Mouse (Mus musculus): Measurements from ENCODE around the gene Ralgapa1. TPM values are rescaled to one million over a fixed set of nuclear protein-coding genes. Genes with fewer than 3 reads are reported as not detected.
"Not testable (repeated sequence)": the region's sequence is repeated elsewhere in the genome, so short reads cannot be mapped to it uniquely, and the experiment has no call there.

The Ralgapa1 gene
- total RNA-seq, 2 experiments from 2014 or later: 115 to 130 TPM

GRCm38 (mm10) chr12:55600503-55600994 lies 220.4 kb downstream of the Ralgapa1 start:
- no peak for DNase-seq (ENCODE audit: extremely low spot score in 1 of 2, low spot score in 1 of 2)

- DNase-seq (ENCODE audit: extremely low spot score in 1 of 2, low spot score in 1 of 2): peak; percentile 36 to 42
These were observed 221.1 kb downstream of the Ralgapa1 start for GRCm38 (mm10) chr12:55599639-55600502.

GRCm38 (mm10) chr12:55598887-55599561 lies 221.9 kb downstream of the Ralgapa1 start, which contains the start of gene Insm2:
Insm2 (plus strand) TSS chr12:55599427.
- DNase-seq (ENCODE audit: extremely low spot score in 1 of 2, low spot score in 1 of 2): peak; percentile 13 to 23

- no peak for DNase-seq (ENCODE audit: extremely low spot score in 1 of 2, low spot score in 1 of 2)
These were observed 222.5 kb downstream of the Ralgapa1 start for GRCm38 (mm10) chr12:55598537-55598886.

- DNase-seq (ENCODE audit: extremely low spot score in 1 of 2, low spot score in 1 of 2): not testable (repeated sequence)
These were observed 234.0 kb downstream of the Ralgapa1 start for GRCm38 (mm10) chr12:55586936-55587335.

GRCm38 (mm10) chr12:55573794-55574193 lies 247.2 kb downstream of the Ralgapa1 start:
- no peak for DNase-seq (ENCODE audit: extremely low spot score in 1 of 2, low spot score in 1 of 2)

GRCm38 (mm10) chr12:55573089-55573488 lies 247.9 kb downstream of the Ralgapa1 start:
- DNase-seq (ENCODE audit: extremely low spot score in 1 of 2, low spot score in 1 of 2): no peak

- no peak for DNase-seq (ENCODE audit: extremely low spot score in 1 of 2, low spot score in 1 of 2)
These were observed 249.3 kb downstream of the Ralgapa1 start for GRCm38 (mm10) chr12:55571661-55572060.

GRCm38 (mm10) chr12:55571181-55571580 lies 249.8 kb downstream of the Ralgapa1 start:
- no peak for DNase-seq (ENCODE audit: extremely low spot score in 1 of 2, low spot score in 1 of 2)

- no peak for DNase-seq (ENCODE audit: extremely low spot score in 1 of 2, low spot score in 1 of 2)
These were observed 250.3 kb downstream of the Ralgapa1 start for GRCm38 (mm10) chr12:55570646-55571045.

- no peak for DNase-seq (ENCODE audit: extremely low spot score in 1 of 2, low spot score in 1 of 2)
These were observed 251.3 kb downstream of the Ralgapa1 start for GRCm38 (mm10) chr12:55569676-55570075.

GRCm38 (mm10) chr12:55568466-55568865 lies 252.5 kb downstream of the Ralgapa1 start:
- DNase-seq (ENCODE audit: extremely low spot score in 1 of 2, low spot score in 1 of 2): no peak

GRCm38 (mm10) chr12:55566837-55567236 lies 254.1 kb downstream of the Ralgapa1 start:
- DNase-seq (ENCODE audit: extremely low spot score in 1 of 2, low spot score in 1 of 2): no peak

- DNase-seq (ENCODE audit: extremely low spot score in 1 of 2, low spot score in 1 of 2): peak in 1 of 2 experiments; percentile 4
These were observed 255.1 kb downstream of the Ralgapa1 start for GRCm38 (mm10) chr12:55565867-55566266.

- peak in 1 of 2 experiments; percentile 3 for DNase-seq (ENCODE audit: extremely low spot score in 1 of 2, low spot score in 1 of 2)
These were observed 255.8 kb downstream of the Ralgapa1 start, which contains the start of gene Aldoart2 for GRCm38 (mm10) chr12:55565206-55565605. Aldoart2 (plus strand) TSS chr12:55565239.

- no peak for DNase-seq (ENCODE audit: extremely low spot score in 1 of 2, low spot score in 1 of 2)
These were observed 256.6 kb downstream of the Ralgapa1 start for GRCm38 (mm10) chr12:55564187-55564963.

- DNase-seq (ENCODE audit: extremely low spot score in 1 of 2, low spot score in 1 of 2): no peak
These were observed 257.2 kb downstream of the Ralgapa1 start for GRCm38 (mm10) chr12:55563742-55564141.

GRCm38 (mm10) chr12:55560025-55560690 lies 260.8 kb downstream of the Ralgapa1 start:
- DNase-seq (ENCODE audit: extremely low spot score in 1 of 2, low spot score in 1 of 2): no peak

GRCm38 (mm10) chr12:55559184-55559855 lies 261.6 kb downstream of the Ralgapa1 start:
- DNase-seq (ENCODE audit: extremely low spot score in 1 of 2, low spot score in 1 of 2): no peak
